Comparison of ENCODE assay signal across 9 mouse cellular contexts in genomic region chr6:88857249-88857648, GRCm38 (mm10). TPM values are rescaled to one million over a fixed set of nuclear protein-coding genes. Genes with fewer than 3 reads are reported as not detected.
A peak's percentile ranks its signal among the peaks of the same experiment; 100 is the strongest.
DNase-seq lines count a peak whose midpoint lies in the region; ATAC-seq lines count a peak whose summit lies in the region.
"Had no signal": no experiment of that assay in that cellular context is flagged by ENCODE, and none has a peak within 500 bp of the region (broad histone marks: within the 10 kb centered on the region; RNA-seq: fewer than 3 reads in every experiment).

No protein-coding gene starts in this region.

- DNase-seq in adrenal gland, postnatal 10 days, result peak; percentile 64
- no peak for DNase-seq in adrenal gland, adult 18-20 months (ENCODE audit: low spot score in 2 of 2)
- peak; percentile 27 for DNase-seq in R1 (ENCODE audit: low read depth, low spot score)
- DNase-seq in gastrocnemius, postnatal 25 days, result peak; percentile 78
- peak; percentile 71 for DNase-seq in kidney, adult 9 months
- DNase-seq in forebrain, embryonic 10.5 days (ENCODE audit: extremely low spot score, low spot score), result no peak
- DNase-seq: left cerebral cortex, postnatal 4 days had no signal

- peaks cover 23% of the 10 kb centered on the region for H3K36me3 ChIP-seq in forebrain, embryonic 10.5 days (replicated peaks)

- no peak for ATAC-seq in activated CD4-positive, CD25-positive, alpha-beta regulatory T cell, adult 4 months
- no peak for ATAC-seq in megakaryocyte progenitor cell, adult 5-6 weeks (replicated peaks; ENCODE audit: poor library complexity)

- no peak overlapping the region for H3K4me3 ChIP-seq in forebrain, embryonic 10.5 days

- no peaks in the 10 kb centered on the region for H3K4me1 ChIP-seq in forebrain, embryonic 10.5 days

- no peaks in the 10 kb centered on the region for H3K27me3 ChIP-seq in forebrain, embryonic 10.5 days (ENCODE audit: poor library complexity, severe bottlenecking)

- H3K9me3 ChIP-seq in forebrain, embryonic 10.5 days, result peaks cover 8% of the 10 kb centered on the region; the same call in 1 of the 2 replicates

- no peak overlapping the region for H3K27ac ChIP-seq in forebrain, embryonic 10.5 days

- 57% methylated on average over 9 of the region's 9 CpGs for WGBS in forebrain, embryonic 10.5 days

RNA-seq across cellular contexts. Expression of gene Abtb1, which starts 15.5 kb away (rescaled TPM):
- total RNA-seq in adrenal gland, postnatal 10 days (2021), result 10 to 100 TPM; 21.9 to 30.5 TPM
- 10 to 100 TPM; 17.1 to 25.0 TPM for total RNA-seq in adrenal gland, adult 18-20 months (2021)
- total RNA-seq in gastrocnemius, postnatal 25 days (2021), result 10 to 100 TPM; 14.4 to 17.3 TPM
- 20.8 and 21.5 TPM in 2 replicates for polyA plus RNA-seq in forebrain, embryonic 10.5 days (2016; fragmentation: Nextera tagmentation; extraction: Ambion mirVana)
- polyA plus RNA-seq in activated CD4-positive, CD25-positive, alpha-beta regulatory T cell, adult 4 months (2017; shearing (Covaris generic)), result 10 to 100 TPM; 42.8 to 57.5 TPM
- 7.8 and 9.5 TPM in 2 replicates for total RNA-seq in megakaryocyte progenitor cell, adult 5-6 weeks (2015)
- 40.1 and 40.7 TPM in 2 replicates for total RNA-seq in megakaryocyte progenitor cell, adult 5-6 weeks (2017)

RNA-seq across cellular contexts. Expression of gene Podxl2, which starts 17.6 kb away (rescaled TPM):
- 10 to 100 TPM; 27.8 to 28.3 TPM for total RNA-seq in adrenal gland, postnatal 10 days (2021)
- 10 to 100 TPM; 41.2 to 69.3 TPM for total RNA-seq in adrenal gland, adult 18-20 months (2021)
- total RNA-seq in gastrocnemius, postnatal 25 days (2021), result 10 to 100 TPM; 49.4 to 53.0 TPM
- polyA plus RNA-seq in forebrain, embryonic 10.5 days (2016; fragmentation: Nextera tagmentation; extraction: Ambion mirVana), result 44.7 and 52.8 TPM in 2 replicates
- not detected for polyA plus RNA-seq in activated CD4-positive, CD25-positive, alpha-beta regulatory T cell, adult 4 months (2017; shearing (Covaris generic))
- total RNA-seq in megakaryocyte progenitor cell, adult 5-6 weeks (2015), result 0.15 TPM in 1 of 2 replicates, not detected in the other
- 0.41 and 0.92 TPM in 2 replicates for total RNA-seq in megakaryocyte progenitor cell, adult 5-6 weeks (2017)

RNA-seq across cellular contexts. Expression of gene Mcm2, which starts 41.3 kb away (rescaled TPM):
- 10 to 100 TPM; 50.0 to 53.5 TPM for total RNA-seq in adrenal gland, postnatal 10 days (2021)
- 10 to 100 TPM; 23.7 to 26.9 TPM for total RNA-seq in adrenal gland, adult 18-20 months (2021)
- total RNA-seq in gastrocnemius, postnatal 25 days (2021), result 1 to 10 TPM; 4.6 to 6.5 TPM
- 305 and 322 TPM in 2 replicates for polyA plus RNA-seq in forebrain, embryonic 10.5 days (2016; fragmentation: Nextera tagmentation; extraction: Ambion mirVana)
- 10 to 100 TPM; 27.0 to 41.8 TPM for polyA plus RNA-seq in activated CD4-positive, CD25-positive, alpha-beta regulatory T cell, adult 4 months (2017; shearing (Covaris generic))
- 103 and 107 TPM in 2 replicates for total RNA-seq in megakaryocyte progenitor cell, adult 5-6 weeks (2015)
- total RNA-seq in megakaryocyte progenitor cell, adult 5-6 weeks (2017), result 150 and 151 TPM in 2 replicates

RNA-seq across cellular contexts. Expression of gene Tpra1, which starts 44.8 kb away (rescaled TPM):
- 10 to 100 TPM; 61.0 to 74.0 TPM for total RNA-seq in adrenal gland, postnatal 10 days (2021)
- 100 to 1,000 TPM; 103 to 106 TPM for total RNA-seq in adrenal gland, adult 18-20 months (2021)
- total RNA-seq in gastrocnemius, postnatal 25 days (2021), result 10 to 100 TPM; 23.4 to 46.4 TPM
- polyA plus RNA-seq in forebrain, embryonic 10.5 days (2016; fragmentation: Nextera tagmentation; extraction: Ambion mirVana), result 47.9 and 51.5 TPM in 2 replicates
- 10 to 100 TPM; 43.6 to 57.7 TPM for polyA plus RNA-seq in activated CD4-positive, CD25-positive, alpha-beta regulatory T cell, adult 4 months (2017; shearing (Covaris generic))
- total RNA-seq in megakaryocyte progenitor cell, adult 5-6 weeks (2015), result 24.3 and 26.1 TPM in 2 replicates
- total RNA-seq in megakaryocyte progenitor cell, adult 5-6 weeks (2017), result 28.4 and 32.8 TPM in 2 replicates

Comparison
In these comparisons a context has a peak if more than half of its experiments do, and no peak if none do; other contexts are left out.
1. DNase-seq: peak in adrenal gland, postnatal 10 days (single experiment), R1 (single experiment), gastrocnemius, postnatal 25 days (single experiment) and kidney, adult 9 months (single experiment); none in adrenal gland, adult 18-20 months (0 of 2) and forebrain, embryonic 10.5 days (single experiment).
2. RNA of gene Podxl2, which starts 17.6 kb away (total RNA-seq): 41.2 to 69.3 TPM in adrenal gland, adult 18-20 months, 49.4 to 53.0 TPM in gastrocnemius, postnatal 25 days and 27.8 to 28.3 TPM in adrenal gland, postnatal 10 days; 0.15 to 0.92 TPM in megakaryocyte progenitor cell, adult 5-6 weeks; every median in the first group is over 10 times any median in the second.